Mouse (Mus musculus) layer of hippocampus, adult 9-10 months (tissue): ENCODE data around the gene Ralb.

ENCODE experiments used
- DNase-seq: peaks from one replicate; pipeline ENCODE4 v3.0.0; 2022; ENCODE audit warnings: low spot score

The Ralb gene

GRCm38 (mm10) chr1:119450651-119451345 is 53.8 kb downstream of the Ralb start:
- no peak for DNase-seq

DNA sequence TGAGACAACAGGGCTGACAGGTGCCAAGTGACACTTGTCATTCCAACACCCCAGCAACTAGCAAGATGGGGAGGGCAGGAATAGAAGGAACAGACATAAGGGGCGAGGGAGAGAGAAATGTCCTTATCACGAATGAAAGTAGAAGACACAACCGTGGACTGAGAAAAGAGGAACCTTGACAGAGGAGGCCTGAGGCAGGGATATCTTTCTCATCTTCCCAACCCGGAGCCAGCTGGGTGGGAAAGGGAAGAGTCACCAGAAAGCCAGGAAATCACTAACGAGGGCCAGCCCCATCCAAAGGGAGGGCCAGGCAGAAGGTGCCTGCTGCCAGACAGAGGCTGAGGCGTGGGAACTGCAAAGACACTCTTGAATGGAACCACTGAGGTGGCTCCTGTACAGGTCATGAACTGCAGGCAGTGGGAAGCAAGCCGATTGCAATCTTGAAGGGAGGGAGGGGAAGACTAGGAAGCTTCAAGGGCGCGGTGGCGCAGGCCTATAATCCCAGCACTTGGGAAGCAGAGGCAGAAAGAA is 57.8 kb downstream of the Ralb start:
- DNase-seq: no peak

GRCm38 (mm10) chr1:119443591-119444350 is 60.8 kb downstream of the Ralb start:
- no peak for DNase-seq

GRCm38 (mm10) chr1:119442901-119443300 is 61.7 kb downstream of the Ralb start:
- DNase-seq: no peak

- no peak for DNase-seq
These were observed 66.4 kb downstream of the Ralb start for GRCm38 (mm10) chr1:119438105-119438637.

- DNase-seq: no peak
These were observed 67.2 kb downstream of the Ralb start for GRCm38 (mm10) chr1:119437401-119437800.

- DNase-seq: no peak
These were observed 80.3 kb downstream of the Ralb start for GRCm38 (mm10) chr1:119424141-119424860.

DNA sequence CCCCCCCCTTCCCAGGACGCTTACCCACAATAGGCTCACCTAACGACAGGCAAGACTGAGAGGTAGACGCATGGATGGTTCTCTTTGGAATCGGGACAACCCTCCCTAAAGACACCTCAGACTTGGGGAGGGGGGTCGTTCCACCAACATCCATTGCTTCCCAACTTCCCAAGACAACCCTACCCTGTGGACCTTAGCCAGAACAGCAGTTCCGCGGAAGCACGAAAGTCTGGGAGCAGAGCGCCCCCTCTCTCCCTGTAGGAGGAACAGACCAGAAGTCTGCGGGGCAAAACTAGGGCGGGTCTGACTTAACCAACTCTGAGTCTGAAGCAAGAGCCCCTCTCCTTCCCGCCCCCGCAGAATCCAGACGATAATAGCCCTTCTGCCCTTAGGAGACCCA is 81.1 kb downstream of the Ralb start:
- DNase-seq: no peak

DNA sequence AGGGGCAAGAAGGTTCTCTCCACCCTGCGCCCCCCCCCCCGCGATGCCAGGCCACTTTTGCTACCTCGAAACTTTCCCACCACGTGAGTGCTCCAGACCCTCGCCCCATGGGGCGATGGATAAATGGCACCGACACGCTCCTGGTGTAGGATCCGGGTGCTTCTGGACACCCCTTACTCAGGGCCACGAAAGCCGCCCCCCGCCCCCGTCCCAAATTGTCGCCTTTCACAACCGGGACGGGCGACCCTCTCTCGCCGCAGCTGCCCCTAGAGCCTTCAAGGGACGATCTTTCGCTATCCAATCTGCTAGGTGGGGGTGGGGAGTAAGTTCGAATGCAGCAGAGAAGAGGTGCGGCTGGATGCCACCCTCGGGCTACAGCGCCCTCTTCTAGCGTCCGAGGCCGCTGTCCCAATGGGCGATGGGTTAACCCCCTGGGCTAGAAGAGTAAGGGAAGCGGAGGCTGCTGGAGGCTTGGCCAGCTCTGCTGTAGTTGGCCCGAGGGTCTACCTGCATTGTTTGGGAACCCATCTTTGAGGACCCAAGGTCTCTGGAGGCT is 82.1 kb downstream of the Ralb start:
- no peak for DNase-seq

DNA sequence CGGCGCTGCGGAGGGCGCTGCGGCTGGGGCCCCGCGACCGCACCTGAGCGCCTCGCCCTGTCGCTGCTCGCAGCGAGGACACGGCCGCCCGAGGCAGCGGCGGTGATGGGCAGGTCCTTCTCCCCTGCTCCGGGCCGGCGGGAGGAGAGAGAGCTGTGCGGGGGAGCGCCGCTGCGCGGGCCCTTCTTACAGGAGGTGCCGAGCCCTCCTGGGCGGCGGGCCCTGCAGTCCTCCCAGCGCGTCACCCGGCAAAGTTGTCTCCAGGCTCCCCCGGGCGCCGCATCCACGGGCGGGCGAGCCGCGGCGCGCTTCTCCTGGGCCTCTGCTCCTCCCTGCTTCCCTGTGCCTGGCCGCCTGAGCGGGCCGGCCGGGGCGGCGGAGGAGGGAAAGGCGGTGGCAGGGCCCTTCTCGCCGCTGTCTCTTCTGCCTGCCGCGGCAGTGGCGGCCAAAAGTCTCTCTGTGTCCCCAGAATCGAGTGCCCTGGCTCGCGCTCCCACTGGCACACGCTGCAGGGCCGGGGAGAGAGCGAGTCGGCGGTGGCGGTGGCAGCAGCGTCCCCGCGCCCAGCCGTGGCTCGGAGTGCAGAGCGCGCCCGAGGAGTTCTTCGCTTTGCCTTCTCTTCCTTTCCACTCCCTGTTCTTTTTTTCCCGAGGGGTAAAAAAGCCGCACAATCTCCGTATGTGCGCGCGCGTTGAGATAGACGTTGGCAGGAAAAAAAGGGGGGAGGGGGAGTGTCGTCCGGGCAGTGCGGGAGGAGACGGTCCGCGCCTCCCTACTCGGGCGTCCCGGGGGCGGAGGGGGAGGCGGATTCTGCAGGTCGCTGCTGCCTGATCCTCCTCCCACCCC is 82.8 kb downstream of the Ralb start, which contains the start of gene Inhbb:
Inhbb (minus strand) TSS at position 673 of the 846 bp plus-strand sequence.
- DNase-seq: no peak

- no peak for DNase-seq
These were observed 83.5 kb downstream of the Ralb start for GRCm38 (mm10) chr1:119420984-119421575.
